Mouse (Mus musculus) ES-E14 (cell line): ENCODE measurements around the gene Olfr458. TPM values are rescaled to one million over a fixed set of nuclear protein-coding genes. Genes with fewer than 3 reads are reported as not detected.

Experiments used
- DNase-seq: peaks from one replicate; pipeline ENCODE4 v3.0.0-alpha.2; 2013; ENCODE audit warnings: low read depth, low spot score
- H3K27ac ChIP-seq: 2 replicates; pipeline ENCODE4 v1.5.1; 2012; ENCODE audit warnings: low read depth, mild to moderate bottlenecking, low read length, moderate library complexity, mixed read lengths; ENCODE audit not compliant: poor library complexity, insufficient read depth, severe bottlenecking
- H3K36me3 ChIP-seq: 2 replicates; pipeline ENCODE4 v1.6.1; 2012; ENCODE audit warnings: mild to moderate bottlenecking, low read length, moderate library complexity, mixed read lengths; ENCODE audit not compliant: control insufficient read depth, poor library complexity, insufficient read depth, severe bottlenecking
- H3K4me1 ChIP-seq, 2 experiments: fragments of 150-350 bp in 1 of 2; sonication (generic) in 1 of 2; 2 replicates each; pipeline ENCODE4 v1.6.1; 2012; ENCODE audit warnings: low read length in 2 of 2, mild to moderate bottlenecking in 1 of 2, mixed read lengths in 1 of 2; ENCODE audit not compliant: control insufficient read depth in 2 of 2, insufficient read depth in 2 of 2, poor library complexity in 1 of 2
- H3K4me3 ChIP-seq, 2 experiments: fragments of 150-350 bp in 1 of 2; sonication (generic) in 1 of 2; 2 replicates each; pipeline ENCODE4 v1.5.1; 2012; ENCODE audit warnings: low read length in 2 of 2, low read depth in 1 of 2, mild to moderate bottlenecking in 1 of 2, mixed read lengths in 1 of 2; ENCODE audit not compliant: insufficient read depth in 1 of 2, poor library complexity in 1 of 2, severe bottlenecking in 1 of 2
- H3K9ac ChIP-seq: 2 replicates; pipeline ENCODE4 v1.6.1; 2012; ENCODE audit warnings: low read depth, mild to moderate bottlenecking, low read length, mixed read lengths; ENCODE audit not compliant: poor library complexity, insufficient read depth, severe bottlenecking
- H3K9me3 ChIP-seq: fragments of 150-350 bp; sonication (generic); 2 replicates; pipeline ENCODE4 v1.6.1; 2012; ENCODE audit warnings: low read depth, mild to moderate bottlenecking, low read length; ENCODE audit not compliant: control insufficient read depth, insufficient read depth
- CHD2 ChIP-seq: IDR thresholded peaks from 2 replicates; pipeline ENCODE4 v1.6.1; 2014; ENCODE audit warnings: mild to moderate bottlenecking, low read depth, low read length, inconsistent platforms
- HCFC1 ChIP-seq: IDR thresholded peaks from 2 replicates; pipeline ENCODE4 v1.6.1; 2012; ENCODE audit warnings: low read length, inconsistent platforms, borderline replicate concordance; ENCODE audit not compliant: insufficient read depth
- MAFK ChIP-seq: IDR thresholded peaks from 2 replicates; pipeline ENCODE4 v1.6.1; 2014; ENCODE audit warnings: mild to moderate bottlenecking, low read depth, low read length, inconsistent platforms; ENCODE audit not compliant: insufficient read depth
- ZC3H11A ChIP-seq: IDR thresholded peaks from 2 replicates; pipeline ENCODE4 v1.6.1; 2012; ENCODE audit warnings: low read depth, mild to moderate bottlenecking, inconsistent platforms, low read length, borderline replicate concordance
- ZNF384 ChIP-seq: IDR thresholded peaks from 2 replicates; pipeline ENCODE4 v1.6.1; 2012; ENCODE audit warnings: low read depth, low read length, inconsistent platforms
- in situ Hi-C, 2 experiments: fragments of 600-800 bp; cut with MboI; formaldehyde crosslinking; loops; one replicate each; pipeline ENCODE4 v1.15.1; 2025; ENCODE audit warnings: low sequenced_read_pairs in 2 of 2, inconsistent platforms in 1 of 2; ENCODE audit not compliant: unreplicated experiment in 2 of 2
- total RNA-seq: library from RNA; depleted of rRNA; stranded (reverse); fragments of 300-350 nt; gene quantifications from 2 replicates; pipeline ENCODE4 v1.2.3, GENCODE M21; 2012

Olfr458 gene
- total RNA-seq, 1 experiment: not detected

DNA sequence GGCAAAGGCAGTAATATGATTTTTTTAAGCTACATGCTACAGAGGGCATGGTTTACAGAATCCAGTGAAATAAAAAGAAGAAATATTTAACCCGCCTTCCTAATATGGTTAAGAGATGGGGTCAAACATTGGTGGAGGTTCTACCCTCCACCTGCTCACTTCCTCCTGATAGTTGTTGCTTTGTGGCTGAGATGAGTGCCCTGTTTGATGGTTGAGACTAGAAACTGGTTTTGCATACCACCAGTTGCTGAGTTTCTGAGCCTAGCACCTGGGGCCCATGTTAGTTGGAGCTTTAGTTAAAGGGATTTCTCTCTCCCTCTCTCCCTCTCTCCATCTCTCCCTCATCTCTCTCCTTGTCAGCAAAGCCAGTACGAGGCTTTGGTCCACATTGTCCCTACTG, 17.6 kb downstream of the Olfr458 start:
- H3K9me3 ChIP-seq: no peaks in the 10 kb centered on the region
- H3K9ac ChIP-seq: no peak overlapping the region
- TF ChIP-seq ZNF384 (no peak), MAFK (no peak), ZC3H11A (no peak), HCFC1 (no peak), CHD2 (no peak)
- no peak for DNase-seq
- H3K4me1 ChIP-seq: no peaks in the 10 kb centered on the region
- in situ Hi-C loops: no loop called here
- H3K27ac ChIP-seq: no peak overlapping the region
- H3K4me3 ChIP-seq: no peak overlapping the region
- H3K36me3 ChIP-seq: no peaks in the 10 kb centered on the region

DNA sequence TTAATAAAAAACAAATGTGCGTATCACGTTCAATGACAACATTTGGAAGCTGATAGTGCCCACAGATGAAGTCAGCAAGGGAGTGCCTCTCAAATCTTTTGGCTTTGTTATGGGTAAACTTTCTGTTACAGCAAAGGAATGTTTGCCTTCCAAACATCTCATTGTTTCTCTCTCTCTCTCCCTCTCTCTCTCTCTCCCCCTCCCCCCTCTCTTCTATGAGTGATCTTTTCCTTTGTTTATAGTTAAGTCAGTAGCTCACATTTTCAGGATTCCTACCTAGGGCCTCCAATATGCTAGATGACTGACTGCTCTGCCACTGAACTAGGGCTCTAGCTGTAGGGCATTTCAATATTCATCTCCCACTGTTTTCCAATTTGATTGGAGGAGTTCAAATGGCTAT, 20.5 kb downstream of the Olfr458 start:
- no peak overlapping the region for H3K9ac ChIP-seq

GRCm38 (mm10) chr6:42441395-42441794, 23.6 kb downstream of the Olfr458 start:
- Histone ChIP-seq H3K36me3 (no peaks in the 10 kb centered on the region), H3K9ac (no peak overlapping the region), H3K4me3 (no peak overlapping the region), H3K4me1 (no peaks in the 10 kb centered on the region), H3K9me3 (no peaks in the 10 kb centered on the region), H3K27ac (no peak overlapping the region)
- in situ Hi-C loops: no loop called here
- no peak for DNase-seq
- TF ChIP-seq ZC3H11A: no peak

More for the DNA sequence above, 20.5 kb downstream of the Olfr458 start:
- in situ Hi-C loops: no loop called here
- Histone ChIP-seq H3K9me3 (no peaks in the 10 kb centered on the region), H3K27ac (no peak overlapping the region), H3K36me3 (no peaks in the 10 kb centered on the region), H3K4me1 (no peaks in the 10 kb centered on the region), H3K4me3 (no peak overlapping the region)
- no peak for DNase-seq
- TF ChIP-seq HCFC1: no peak
- no peak for TF ChIP-seq ZC3H11A
- TF ChIP-seq CHD2: no peak
- no peak for TF ChIP-seq MAFK

DNA sequence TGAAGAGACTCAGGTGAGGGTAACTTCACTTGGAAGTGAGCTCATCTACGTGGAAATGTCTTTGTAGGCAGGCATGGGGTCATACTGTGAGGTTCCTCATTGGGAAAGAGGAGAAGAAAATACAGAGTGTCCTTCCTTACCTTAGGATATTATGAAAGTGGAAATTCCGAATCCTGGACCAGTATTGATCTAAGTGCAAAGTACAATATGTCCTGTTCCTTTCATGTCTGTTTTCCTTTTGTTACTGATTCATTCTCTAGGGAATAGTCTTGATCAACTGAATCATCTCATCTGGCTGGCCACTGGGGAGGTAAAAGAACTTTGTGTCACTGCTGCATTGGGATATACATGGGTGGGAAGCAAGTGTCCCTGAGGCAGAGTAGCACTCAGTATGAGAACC, 29.5 kb downstream of the Olfr458 start:
- TF ChIP-seq MAFK (no peak), ZC3H11A (no peak), CHD2 (no peak), HCFC1 (no peak), ZNF384 (no peak)

GRCm38 (mm10) chr6:42434446-42434845, 30.6 kb downstream of the Olfr458 start, which contains the start of gene Tas2r126:
TSS of gene Tas2r126 (plus strand) at chr6:42434535.
- no peak within 1 kb of the TSS for H3K9ac ChIP-seq
- in situ Hi-C loops: no loop called here
- H3K27ac ChIP-seq: no peak within 1 kb of the TSS
- no peak for DNase-seq
- no peaks in the 10 kb centered on the region for H3K9me3 ChIP-seq
- no peaks in the 10 kb centered on the region for H3K36me3 ChIP-seq
- no peak within 1 kb of the TSS for H3K4me3 ChIP-seq
- no peak for TF ChIP-seq ZC3H11A
- no peak for TF ChIP-seq ZNF384
- no peak for TF ChIP-seq HCFC1
- TF ChIP-seq CHD2: no peak
- TF ChIP-seq MAFK: no peak
- no peaks in the 10 kb centered on the region for H3K4me1 ChIP-seq

More for the DNA sequence above, 29.5 kb downstream of the Olfr458 start:
- in situ Hi-C loops: no loop called here
- no peak for DNase-seq
- Histone ChIP-seq H3K4me1 (no peaks in the 10 kb centered on the region), H3K36me3 (no peaks in the 10 kb centered on the region), H3K9me3 (no peaks in the 10 kb centered on the region), H3K27ac (no peak overlapping the region), H3K4me3 (no peak overlapping the region), H3K9ac (no peak overlapping the region)
